Mouse (Mus musculus): Measurements from ENCODE around the gene Pcdh8.

Pcdh8 gene

GRCm38 (mm10) chr14:79753733-79754132 lies 17.4 kb downstream of the Pcdh8 start:
- DNase-seq (ENCODE audit: low spot score): no peak

DNA sequence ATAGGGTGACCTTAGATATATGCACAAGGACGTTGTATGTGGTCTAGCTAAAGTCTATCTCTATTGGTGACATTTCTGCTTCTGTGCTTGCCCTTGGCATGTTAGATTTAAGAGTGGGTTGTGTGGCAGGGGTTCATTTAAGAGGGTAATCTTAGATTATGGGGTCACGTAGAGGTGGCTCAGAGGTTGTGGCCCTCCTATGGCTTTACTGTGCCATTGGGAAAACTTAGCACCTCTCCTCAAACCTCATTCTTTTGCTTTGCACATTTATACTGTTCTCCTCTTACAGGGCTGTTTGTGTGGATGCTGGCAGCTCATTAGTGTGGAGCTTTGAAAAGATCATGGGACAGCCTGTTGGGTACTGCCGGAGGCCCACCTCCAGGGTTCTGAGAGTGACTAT lies 30.6 kb downstream of the Pcdh8 start:
- DNase-seq (ENCODE audit: low spot score): no peak

GRCm38 (mm10) chr14:79738441-79738840 lies 32.7 kb downstream of the Pcdh8 start:
- DNase-seq (ENCODE audit: low spot score): no peak

- peak; percentile 60 for DNase-seq (ENCODE audit: low spot score)
These were observed 33.3 kb downstream of the Pcdh8 start for GRCm38 (mm10) chr14:79737642-79738379.

DNA sequence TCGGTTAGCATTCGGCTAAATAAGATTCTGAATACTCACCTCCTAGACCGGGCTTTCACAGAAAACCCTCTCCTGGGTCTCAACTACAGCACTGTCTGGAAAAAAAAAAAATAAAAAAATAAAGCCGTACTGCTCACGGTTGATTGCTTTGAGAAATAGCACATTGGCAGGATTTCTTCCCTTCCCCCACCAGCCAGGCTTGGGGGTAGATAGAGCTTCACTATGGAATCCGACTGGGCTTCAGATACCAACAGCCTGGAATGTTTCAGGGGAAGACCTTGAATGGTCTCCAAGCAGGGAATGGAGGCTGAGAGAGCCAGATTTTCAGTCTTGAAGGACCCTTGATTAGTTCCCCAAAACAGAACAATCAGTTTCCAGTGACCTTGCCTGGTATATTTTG lies 34.3 kb downstream of the Pcdh8 start:
- peak; percentile 47 for DNase-seq (ENCODE audit: low spot score)

GRCm38 (mm10) chr14:79733501-79733900 lies 37.6 kb downstream of the Pcdh8 start:
- no peak for DNase-seq (ENCODE audit: low spot score)

- DNase-seq (ENCODE audit: low spot score): no peak
These were observed 42.3 kb downstream of the Pcdh8 start for GRCm38 (mm10) chr14:79728811-79729210.

DNA sequence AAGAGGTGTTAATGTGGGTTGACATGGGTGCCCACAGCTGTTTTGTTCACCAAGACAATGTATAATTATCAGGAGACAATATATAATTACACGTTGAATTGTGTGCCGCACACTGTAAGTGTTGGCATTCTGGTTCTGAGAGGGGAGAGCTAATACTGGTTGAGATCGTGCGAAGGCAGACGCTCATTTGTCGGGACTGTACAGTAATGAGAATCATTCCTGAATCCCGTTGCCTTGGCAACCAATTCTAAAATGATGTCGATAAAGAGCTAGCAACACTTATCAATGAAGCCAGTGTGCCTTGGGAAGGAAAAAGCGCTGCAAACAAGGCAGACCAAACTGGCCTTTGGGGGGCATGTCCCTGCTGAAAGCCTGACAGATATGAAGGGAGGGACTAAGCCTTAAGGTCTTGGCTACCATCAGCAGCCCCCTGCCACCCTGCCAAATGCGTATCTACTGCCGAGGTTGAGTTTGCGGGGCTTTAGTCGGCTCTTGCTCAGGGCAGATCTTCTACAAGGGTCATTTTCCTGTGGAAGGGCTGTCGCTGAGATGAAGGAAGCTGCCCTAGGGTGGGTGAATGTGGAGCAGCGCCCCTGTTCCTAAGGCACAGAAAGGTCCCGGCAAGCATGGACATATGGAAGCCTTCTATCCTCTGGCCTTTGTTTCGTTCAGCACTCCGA lies 47.0 kb downstream of the Pcdh8 start:
- DNase-seq (ENCODE audit: low spot score): no peak

DNA sequence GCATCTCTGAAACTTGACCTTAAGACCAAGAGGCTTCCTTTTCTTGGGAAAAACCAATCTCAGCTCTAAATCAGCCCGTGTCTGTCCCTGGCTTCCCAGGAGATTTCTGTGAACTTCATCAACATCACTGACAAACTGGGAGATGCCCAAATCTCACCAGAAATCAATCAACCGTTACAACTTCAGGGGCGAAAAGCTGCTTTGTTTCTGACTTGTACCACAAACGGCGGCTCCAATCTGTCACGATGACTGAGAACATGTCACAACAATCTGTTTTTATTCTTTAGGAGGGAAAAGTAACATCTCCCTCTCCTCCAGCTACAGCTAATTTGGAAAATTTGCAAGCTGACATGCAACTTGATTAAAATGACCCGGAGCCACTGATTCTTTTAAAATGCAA lies 48.9 kb downstream of the Pcdh8 start:
- peak; percentile 26 for DNase-seq (ENCODE audit: low spot score)
